Mouse (Mus musculus) forebrain, postnatal 0 days (tissue): ENCODE results near the gene Dhx57. TPM values are rescaled to one million over a fixed set of nuclear protein-coding genes. Genes with fewer than 3 reads are reported as not detected.
"Not testable (repeated sequence)": the region's sequence is repeated elsewhere in the genome, so short reads cannot be mapped to it uniquely, and the experiment has no call there.

Experiments used
- ATAC-seq: fragments of 200-750 bp; cut with Nextera tagmentation; 2 replicates; pipeline ENCODE4 v1.8.0; 2017; ENCODE audit warnings: mild to moderate bottlenecking, moderate library complexity
- DNase-seq: peaks from one replicate; pipeline ENCODE4 v3.0.0-alpha.2; 2015
- H3K27ac ChIP-seq: fragments of 300-500 bp; sonication (generic); 2 replicates; pipeline ENCODE4 v1.5.1; 2014; ENCODE audit warnings: low read depth, mild to moderate bottlenecking, antibody characterized with exemption, low read length, moderate library complexity, mixed read lengths
- H3K27me3 ChIP-seq: fragments of 300-500 bp; sonication (generic); 2 replicates; pipeline ENCODE4 v1.6.1; 2014; ENCODE audit warnings: mild to moderate bottlenecking, low read length, mixed read lengths; ENCODE audit not compliant: insufficient read depth
- H3K36me3 ChIP-seq: fragments of 300-500 bp; sonication (generic); 2 replicates; pipeline ENCODE4 v1.6.1; 2014; ENCODE audit warnings: mild to moderate bottlenecking, moderate library complexity; ENCODE audit not compliant: insufficient read depth
- H3K4me1 ChIP-seq: fragments of 300-500 bp; sonication (generic); 2 replicates; pipeline ENCODE4 v1.6.1; 2014; ENCODE audit warnings: antibody characterized with exemption; ENCODE audit not compliant: insufficient read depth
- H3K4me2 ChIP-seq: fragments of 300-500 bp; sonication (generic); 2 replicates; pipeline ENCODE4 v1.6.1; 2014; ENCODE audit warnings: low read depth, mild to moderate bottlenecking, moderate library complexity
- H3K4me3 ChIP-seq: fragments of 300-500 bp; sonication (generic); 2 replicates; pipeline ENCODE4 v1.5.1; 2014; ENCODE audit warnings: low read depth, low read length, mixed read lengths
- H3K9ac ChIP-seq: fragments of 300-500 bp; sonication (generic); 2 replicates; pipeline ENCODE4 v1.6.1; 2014; ENCODE audit warnings: mild to moderate bottlenecking
- H3K9me3 ChIP-seq: fragments of 300-500 bp; sonication (generic); 2 replicates; pipeline ENCODE4 v1.6.1; 2016; ENCODE audit warnings: low read length
- CTCF ChIP-seq: sonication (generic); IDR thresholded peaks from 2 replicates; pipeline ENCODE4 v1.5.1; 2016; ENCODE audit warnings: antibody characterized with exemption, control low read depth, low read depth
- WGBS: fragments of 180-500 bp; shearing (Covaris S2); extraction: QIAGEN DNeasy Blood & Tissue Kit; methylation state at CpG from one replicate; pipeline ENCODE4 v1.1.7; 2014; 5-methylcytosine and 5-hydroxymethylcytosine counted together
- polyA plus RNA-seq: library from polyadenylated mRNA; unstranded; fragments of >200 nt; fragmentation: Nextera tagmentation; extraction: Ambion mirVana; gene quantifications from 2 replicates; pipeline ENCODE4 v1.2.1, GENCODE M21; 2015
- total RNA-seq: library from RNA; depleted of rRNA; stranded (reverse); fragments of >200 nt; gene quantifications from 2 replicates; pipeline ENCODE4 v1.2.3, GENCODE M21; 2014

Dhx57 gene
- total and polyA plus RNA-seq, 2 experiments from 2014 or later, result 33.7 to 72.1 TPM

DNA sequence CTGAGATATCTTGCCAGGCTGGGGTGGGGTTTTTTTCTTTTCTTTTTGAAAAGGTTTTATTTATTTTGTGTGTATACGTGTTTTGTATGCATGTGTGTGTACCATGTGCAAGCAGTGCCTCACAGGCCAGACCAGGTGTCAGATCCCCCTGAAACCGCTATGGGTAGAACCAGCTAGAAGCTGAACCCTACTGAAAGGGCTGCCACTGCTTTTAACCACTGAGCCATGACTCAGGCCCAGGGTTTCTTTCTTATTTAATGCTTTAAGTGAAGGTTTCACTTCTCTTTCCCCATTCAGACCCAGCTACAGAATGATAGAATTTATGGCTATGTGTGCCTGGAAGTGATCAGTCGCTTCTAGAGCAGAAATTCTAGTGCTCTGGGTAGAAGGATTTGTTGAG is 53.5 kb downstream of the Dhx57 start:
- no peak for ATAC-seq
- no peak overlapping the region for H3K4me3 ChIP-seq
- H3K9ac ChIP-seq, result no peak overlapping the region
- H3K36me3 ChIP-seq, result peaks cover 42% of the 10 kb centered on the region
- no peaks in the 10 kb centered on the region for H3K9me3 ChIP-seq
- no peak overlapping the region for H3K4me2 ChIP-seq
- H3K27me3 ChIP-seq, result no peaks in the 10 kb centered on the region
- no peak for DNase-seq
- no peak for TF ChIP-seq CTCF
- H3K27ac ChIP-seq, result no peak overlapping the region
- H3K4me1 ChIP-seq, result no peaks in the 10 kb centered on the region
- WGBS, result 95% methylated on average over 3 of the region's 3 CpGs

DNA sequence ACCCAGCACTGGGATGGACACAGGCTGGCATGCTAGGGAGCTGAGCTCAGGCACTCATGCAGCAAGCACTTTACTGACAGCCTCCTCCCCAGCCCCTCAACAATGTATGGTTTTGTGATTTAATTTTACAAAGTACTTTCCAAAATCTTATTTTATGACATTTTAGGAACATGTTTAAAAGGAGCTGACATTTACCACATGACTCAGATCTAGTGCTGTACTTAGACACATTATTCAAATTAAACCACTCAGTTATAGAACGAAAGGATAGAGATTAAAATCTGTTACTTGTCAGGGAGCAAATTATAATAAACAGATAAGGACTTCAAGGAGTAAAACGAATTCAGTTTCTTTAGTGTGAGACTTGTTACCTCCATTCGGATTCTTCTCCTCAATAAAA is 54.8 kb downstream of the Dhx57 start:
- Histone ChIP-seq H3K27ac (0 out of 2 replicates have a peak overlapping the region, but pooled peaks have one; percentile 29), H3K4me1 (no peaks in the 10 kb centered on the region), H3K36me3 (peaks cover 32% of the 10 kb centered on the region), H3K9ac (no peak overlapping the region), H3K4me3 (no peak overlapping the region), H3K9me3 (no peaks in the 10 kb centered on the region), H3K27me3 (no peaks in the 10 kb centered on the region), H3K4me2 (no peak overlapping the region)
- TF ChIP-seq CTCF, result no peak
- WGBS, result 77% methylated on average over 3 of the region's 3 CpGs
- DNase-seq, result no peak
- peak; percentile 54 for ATAC-seq

DNA sequence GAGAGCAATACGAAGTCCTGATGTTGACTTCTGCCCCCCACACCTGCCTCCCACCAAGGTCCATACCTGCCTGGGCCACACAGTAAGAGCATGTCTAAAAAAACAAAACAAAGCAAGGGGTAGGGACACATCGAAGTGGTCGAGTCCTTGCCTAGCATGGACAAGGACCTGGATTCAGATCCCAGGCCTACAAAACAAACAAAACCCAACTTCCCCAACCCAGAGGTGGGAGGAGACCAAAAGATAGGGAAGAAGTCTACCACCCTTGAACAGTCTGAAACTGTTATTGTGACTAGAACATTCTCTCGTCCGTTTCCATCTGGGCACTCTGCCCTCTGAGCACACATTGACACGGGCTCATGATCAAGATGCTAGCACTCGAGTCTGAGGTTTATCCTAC is 55.9 kb downstream of the Dhx57 start:
- peaks cover 22% of the 10 kb centered on the region for H3K36me3 ChIP-seq
- no peak for ATAC-seq
- TF ChIP-seq CTCF, result no peak

DNA sequence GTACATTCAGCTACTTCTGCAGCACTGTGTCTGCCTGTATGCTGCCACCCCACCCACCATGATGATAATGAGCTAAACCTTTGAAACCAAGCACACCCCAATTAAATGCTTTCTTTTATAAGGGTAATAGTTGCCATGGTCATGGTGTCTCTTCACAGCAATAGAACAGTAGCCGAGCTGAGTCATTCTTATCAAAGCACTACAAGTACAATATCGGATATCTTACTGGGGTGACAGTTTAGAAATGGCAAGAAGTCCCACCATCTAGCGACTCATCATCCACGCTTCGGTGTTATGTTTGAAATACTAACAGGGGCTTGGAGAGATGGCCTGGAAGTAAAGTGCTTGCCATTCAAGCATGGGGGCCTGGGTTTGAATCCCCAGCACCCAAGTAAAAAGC is 56.4 kb downstream of the Dhx57 start:
- no peak for ATAC-seq
- DNase-seq, result no peak
- Histone ChIP-seq H3K36me3 (peaks cover 17% of the 10 kb centered on the region), H3K4me2 (no peak overlapping the region), H3K4me1 (no peaks in the 10 kb centered on the region), H3K27me3 (no peaks in the 10 kb centered on the region), H3K9ac (no peak overlapping the region), H3K4me3 (no peak overlapping the region), H3K9me3 (no peaks in the 10 kb centered on the region), H3K27ac (no peak overlapping the region)
- TF ChIP-seq CTCF, result no peak
- WGBS, result 88% methylated on average over 5 of the region's 5 CpGs

More for the DNA sequence above, 55.9 kb downstream of the Dhx57 start:
- no peak for DNase-seq
- 81% methylated on average over 7 of the region's 7 CpGs for WGBS
- Histone ChIP-seq H3K4me3 (no peak overlapping the region), H3K9ac (no peak overlapping the region), H3K9me3 (no peaks in the 10 kb centered on the region), H3K27me3 (no peaks in the 10 kb centered on the region), H3K4me2 (no peak overlapping the region), H3K27ac (no peak overlapping the region), H3K4me1 (no peaks in the 10 kb centered on the region)

DNA sequence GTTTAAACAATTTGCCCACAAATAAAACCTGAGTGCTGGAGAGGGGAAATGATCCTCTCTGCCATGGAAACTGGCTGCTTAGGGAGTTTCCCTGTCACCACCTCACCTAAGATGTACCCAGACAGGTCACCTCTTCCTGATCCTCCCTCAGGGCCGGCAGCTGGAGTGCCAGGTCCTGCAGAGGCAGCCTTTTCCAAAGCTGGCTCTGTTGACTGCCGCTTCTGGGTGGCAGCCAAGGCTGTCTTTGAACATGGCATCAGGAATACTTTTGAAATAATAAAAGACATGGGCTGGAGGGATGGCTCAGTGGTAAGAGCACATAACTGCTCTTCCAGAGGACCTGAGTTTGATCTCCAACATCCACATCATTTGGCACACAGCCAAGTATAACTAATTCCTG is 60.9 kb downstream of the Dhx57 start:
- Histone ChIP-seq H3K27ac (no peak overlapping the region), H3K9me3 (no peaks in the 10 kb centered on the region), H3K36me3 (peaks cover 2% of the 10 kb centered on the region; the same call in 1 of the 2 replicates), H3K27me3 (no peaks in the 10 kb centered on the region), H3K9ac (no peak overlapping the region), H3K4me3 (no peak overlapping the region), H3K4me2 (no peak overlapping the region), H3K4me1 (no peaks in the 10 kb centered on the region)
- no peak for TF ChIP-seq CTCF
- DNase-seq (no peak), ATAC-seq (no peak)
- WGBS, result 67% methylated on average over 2 of the region's 2 CpGs

DNA sequence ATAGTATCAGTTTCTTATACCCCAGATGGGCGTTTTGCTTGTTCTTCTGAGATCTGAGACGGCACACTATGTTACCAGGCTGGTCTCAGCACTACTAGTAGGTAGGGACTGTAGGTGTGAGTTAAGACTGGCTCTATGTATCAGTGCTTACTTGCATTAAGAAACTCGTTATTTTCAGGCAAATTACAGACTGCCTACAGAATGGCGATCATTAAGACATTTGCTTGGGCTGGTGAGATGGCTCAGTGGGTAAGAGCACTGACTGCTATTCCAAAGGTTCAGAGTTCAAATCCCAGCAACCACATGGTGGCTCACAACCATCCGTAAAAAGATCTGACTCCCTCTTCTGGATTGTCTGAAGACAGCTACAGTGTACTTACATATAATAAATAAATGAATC is 65.1 kb downstream of the Dhx57 start:
- peak overlapping the region; percentile 71 for H3K4me2 ChIP-seq
- H3K4me1 ChIP-seq, H3K27me3 ChIP-seq, H3K36me3 ChIP-seq, DNase-seq, ATAC-seq, H3K9me3 ChIP-seq: not testable (repeated sequence)
- peak overlapping the region; percentile 59 for H3K9ac ChIP-seq
- WGBS, result 38% methylated on average over 4 of the region's 5 CpGs
- H3K27ac ChIP-seq, result 0 out of 2 replicates have a peak overlapping the region, but pooled peaks have one; percentile 86
- H3K4me3 ChIP-seq, result peak overlapping the region; percentile 61

DNA sequence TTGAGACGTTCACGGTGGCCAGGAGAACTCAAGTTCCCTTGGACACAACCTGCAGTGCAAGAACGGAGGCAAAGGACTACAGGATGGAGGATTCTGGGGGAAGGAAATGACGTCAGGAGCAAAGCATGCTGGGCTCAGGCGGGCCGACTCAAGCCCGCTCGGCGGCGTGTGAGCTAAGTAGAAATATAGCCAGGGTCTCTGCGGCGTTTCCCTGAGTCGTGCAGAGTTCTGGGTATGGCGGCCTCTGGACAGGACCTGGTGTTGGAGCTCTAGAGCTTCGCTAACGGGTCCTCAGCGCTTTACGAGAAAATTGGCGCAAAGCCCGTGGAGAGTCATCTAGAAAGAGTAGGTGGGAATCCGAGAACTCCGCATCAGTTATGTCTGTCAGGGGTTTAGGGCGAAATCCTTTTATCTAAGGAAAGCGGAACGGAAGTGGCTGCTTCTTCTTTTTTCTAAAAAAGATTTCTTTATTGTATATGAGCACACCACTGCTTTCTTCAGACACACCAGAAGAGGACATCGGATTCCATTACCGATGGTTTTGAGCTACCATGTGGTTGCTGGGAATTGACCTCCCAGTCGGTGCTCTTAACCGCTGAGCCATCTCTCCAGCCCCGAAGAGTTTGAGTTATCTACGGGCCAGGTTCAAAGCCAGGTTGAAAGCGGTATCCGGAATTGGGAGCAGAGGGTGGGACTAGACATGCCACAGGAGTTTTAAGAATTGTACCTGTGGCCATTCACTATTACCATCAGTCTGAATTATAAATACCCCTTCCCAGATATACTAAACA is 65.8 kb downstream of the Dhx57 start, which contains the start of gene Gemin6:
TSS of gene Gemin6 (plus strand) at position 116 of the 791 bp plus-strand sequence.
- 0 out of 2 replicates have a peak, but pooled peaks have one; percentile 19 for TF ChIP-seq CTCF
- Histone ChIP-seq H3K4me1 (no peaks in the 10 kb centered on the region), H3K36me3 (peaks cover 2% of the 10 kb centered on the region; the same call in 1 of the 2 replicates), H3K27ac (peak within 1 kb of the TSS; percentile 86), H3K9me3 (no peaks in the 10 kb centered on the region), H3K9ac (peak within 1 kb of the TSS; percentile 59), H3K4me2 (peak within 1 kb of the TSS; percentile 71), H3K27me3 (no peaks in the 10 kb centered on the region), H3K4me3 (peak within 1 kb of the TSS; percentile 61)
- peak; percentile 99 for ATAC-seq
- peak; percentile 94 for DNase-seq
- 1% methylated on average over 33 of the region's 33 CpGs for WGBS
